Mouse (Mus musculus): ENCODE data around the gene Dpy19l1.

DNA sequence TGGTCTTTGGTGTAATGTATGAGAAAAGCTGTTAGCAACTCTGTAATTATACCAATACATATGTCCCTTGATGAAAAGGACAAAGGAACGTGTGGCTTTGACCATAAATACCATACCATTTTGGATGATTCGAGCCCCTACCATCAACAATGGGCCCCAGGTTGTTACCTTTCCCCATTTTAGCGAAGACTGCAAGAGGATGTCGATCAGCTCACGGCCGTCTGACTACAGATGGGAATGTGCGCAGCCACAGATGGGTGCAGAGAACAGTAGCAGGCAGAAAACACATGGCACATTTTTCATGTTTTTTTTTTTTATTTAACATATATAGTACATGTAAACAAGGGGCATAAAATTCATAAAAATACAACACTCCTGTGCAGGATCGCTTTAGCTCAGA lies 91.5 kb downstream of the Dpy19l1 start:
- no peak for TF ChIP-seq CTCF (IDR thresholded peaks at IDR 0.05; ENCODE audit: borderline replicate concordance, extremely low read depth, insufficient read depth, insufficient read length)
- no peak for TF ChIP-seq POLR2A (IDR thresholded peaks at IDR 0.05; ENCODE audit: borderline replicate concordance, extremely low read depth, insufficient read depth, insufficient read length, poor library complexity, severe bottlenecking)
